Mouse (Mus musculus) thymus, adult 2 months (tissue): ENCODE results near the gene Tmem176a. TPM values are rescaled to one million over a fixed set of nuclear protein-coding genes. Genes with fewer than 3 reads are reported as not detected.

Source experiments
- DNase-seq: peaks from one replicate; pipeline ENCODE4 v3.0.0; 2021
- H3K27ac ChIP-seq: fragments of 200-500 bp; 2 replicates; pipeline ENCODE4 v1.5.1; 2012; ENCODE audit warnings: low read length, control low read depth; ENCODE audit not compliant: control insufficient read depth, insufficient read depth
- H3K27me3 ChIP-seq: fragments of 200-500 bp; 2 replicates; pipeline ENCODE4 v1.6.1; 2012; ENCODE audit warnings: mild to moderate bottlenecking, low read length, moderate library complexity, mixed read lengths; ENCODE audit not compliant: control insufficient read depth, insufficient read depth
- H3K36me3 ChIP-seq: fragments of 200-500 bp; 2 replicates; pipeline ENCODE4 v1.6.1; 2012; ENCODE audit warnings: mild to moderate bottlenecking, low read length, moderate library complexity; ENCODE audit not compliant: control insufficient read depth, insufficient read depth
- H3K4me1 ChIP-seq: fragments of 200-500 bp; replicated peaks from 2 replicates; pipeline ENCODE4 v1.6.1; 2012; ENCODE audit warnings: low read length; ENCODE audit not compliant: control insufficient read depth, insufficient read depth
- H3K4me3 ChIP-seq: fragments of 200-500 bp; 2 replicates; pipeline ENCODE4 v1.5.1; 2012; ENCODE audit warnings: mild to moderate bottlenecking, low read length, control low read depth, moderate library complexity; ENCODE audit not compliant: control insufficient read depth, insufficient read depth
- CTCF ChIP-seq: fragments of 200-500 bp; IDR thresholded peaks from 2 replicates; pipeline ENCODE4 v1.5.1; 2012; ENCODE audit warnings: mild to moderate bottlenecking, control low read depth, low read length, moderate library complexity, borderline replicate concordance; ENCODE audit not compliant: control insufficient read depth, poor library complexity, insufficient read depth; ENCODE audit errors: extremely low read depth
- POLR2A ChIP-seq: fragments of 200-500 bp; IDR thresholded peaks from 2 replicates; pipeline ENCODE4 v1.6.1; 2012; ENCODE audit warnings: mild to moderate bottlenecking, low read length, control low read depth, moderate library complexity; ENCODE audit not compliant: control insufficient read depth, poor library complexity, insufficient read depth; ENCODE audit errors: extremely low read depth
- WGBS: fragments of 180-500 bp; shearing (Covaris S2); methylation state at CpG from one replicate; pipeline ENCODE4 v1.1.7; 2018; 5-methylcytosine and 5-hydroxymethylcytosine counted together
- polyA plus RNA-seq: library from polyadenylated mRNA; depleted of rRNA; stranded (reverse); fragments of >200 nt; gene quantifications from 2 replicates; pipeline ENCODE4 v1.2.3, GENCODE M21; 2012; rRNA removed

Gene Tmem176a
- polyA plus RNA-seq, 1 experiment = 84.8 TPM

GRCm38 (mm10) chr6:48875515-48875914 is 34.8 kb downstream of the Tmem176a start:
- Histone ChIP-seq H3K27ac (no peak overlapping the region), H3K36me3 (no peaks in the 10 kb centered on the region), H3K4me1 (no peaks in the 10 kb centered on the region), H3K27me3 (no peaks in the 10 kb centered on the region), H3K4me3 (no peak overlapping the region)
- no peak for DNase-seq
- WGBS = 92% methylated on average over 6 of the region's 6 CpGs
- TF ChIP-seq CTCF (no peak), POLR2A (no peak)

GRCm38 (mm10) chr6:48876510-48877135 is 35.9 kb downstream of the Tmem176a start:
- H3K4me1 ChIP-seq = no peaks in the 10 kb centered on the region
- 97% methylated on average over 5 of the region's 5 CpGs for WGBS
- no peak for DNase-seq
- TF ChIP-seq POLR2A = no peak
- TF ChIP-seq CTCF = no peak
- no peak overlapping the region for H3K4me3 ChIP-seq
- no peaks in the 10 kb centered on the region for H3K36me3 ChIP-seq
- no peak overlapping the region for H3K27ac ChIP-seq
- no peaks in the 10 kb centered on the region for H3K27me3 ChIP-seq

- no peak overlapping the region for H3K4me3 ChIP-seq
- WGBS = 17% methylated on average over 4 of the region's 4 CpGs
- H3K4me1 ChIP-seq = no peaks in the 10 kb centered on the region
- no peaks in the 10 kb centered on the region for H3K27me3 ChIP-seq
- no peak overlapping the region for H3K27ac ChIP-seq
- no peaks in the 10 kb centered on the region for H3K36me3 ChIP-seq
- DNase-seq = no peak
- TF ChIP-seq POLR2A = no peak
- TF ChIP-seq CTCF = no peak
These were observed 53.5 kb downstream of the Tmem176a start for GRCm38 (mm10) chr6:48894203-48894602.

GRCm38 (mm10) chr6:48894938-48895818 is 54.5 kb downstream of the Tmem176a start:
- no peaks in the 10 kb centered on the region for H3K36me3 ChIP-seq
- no peak overlapping the region for H3K27ac ChIP-seq
- H3K4me3 ChIP-seq = no peak overlapping the region
- H3K4me1 ChIP-seq = no peaks in the 10 kb centered on the region
- TF ChIP-seq POLR2A (no peak), CTCF (no peak)
- 93% methylated on average over 8 of the region's 8 CpGs for WGBS
- no peak for DNase-seq
- no peaks in the 10 kb centered on the region for H3K27me3 ChIP-seq

- Histone ChIP-seq H3K27me3 (no peaks in the 10 kb centered on the region), H3K4me3 (no peak overlapping the region), H3K36me3 (no peaks in the 10 kb centered on the region), H3K4me1 (no peaks in the 10 kb centered on the region), H3K27ac (no peak overlapping the region)
- DNase-seq = no peak
- TF ChIP-seq CTCF (no peak), POLR2A (no peak)
- 95% methylated on average over 5 of the region's 5 CpGs for WGBS
These were observed 55.2 kb downstream of the Tmem176a start for GRCm38 (mm10) chr6:48895941-48896340.

Other genes with a start within 250 kb of the Tmem176a start
- 35.3 and 40.2 TPM in 2 replicates for gene Repin1, start 247.0 kb upstream of the Tmem176a start, polyA plus RNA-seq
- not detected in 2 replicates for gene Gm44965, start 247.0 kb upstream of the Tmem176a start, polyA plus RNA-seq
- gene Zfp775, start 238.9 kb upstream of the Tmem176a start, polyA plus RNA-seq = 8.2 and 10.2 TPM in 2 replicates
- 1.5 and 1.7 TPM in 2 replicates for gene AI854703, start 214.2 kb upstream of the Tmem176a start, polyA plus RNA-seq
- 26.6 and 29.8 TPM in 2 replicates for gene Gimap8, start 193.7 kb upstream of the Tmem176a start, polyA plus RNA-seq
- gene Gimap9, start 164.8 kb upstream of the Tmem176a start, polyA plus RNA-seq = 42.5 and 49.6 TPM in 2 replicates
- 43.0 and 64.0 TPM in 2 replicates for gene Gimap4, start 156.4 kb upstream of the Tmem176a start, polyA plus RNA-seq
- gene Gimap6, start 132.7 kb upstream of the Tmem176a start, polyA plus RNA-seq = 72.9 and 82.4 TPM in 2 replicates
- 0.36 and 0.88 TPM in 2 replicates for gene Gm28053, start 122.3 kb upstream of the Tmem176a start, polyA plus RNA-seq
- gene Gimap7, start 122.3 kb upstream of the Tmem176a start, polyA plus RNA-seq = 3.8 and 6.3 TPM in 2 replicates
- gene Gimap1, start 101.9 kb upstream of the Tmem176a start, polyA plus RNA-seq = 94.7 and 98.1 TPM in 2 replicates
- gene Gimap5, start 94.7 kb upstream of the Tmem176a start, polyA plus RNA-seq = 34.0 and 35.3 TPM in 2 replicates
- 48.2 and 61.3 TPM in 2 replicates for gene Gimap3, start 70.1 kb upstream of the Tmem176a start, polyA plus RNA-seq
- gene Tmem176b, start 577 bp downstream of the Tmem176a start, polyA plus RNA-seq = 206 and 265 TPM in 2 replicates
- gene Aoc1, start 32.0 kb downstream of the Tmem176a start, polyA plus RNA-seq = 10.5 and 11.7 TPM in 2 replicates
- gene 1600015I10Rik, start 89.0 kb downstream of the Tmem176a start, polyA plus RNA-seq = 0.13 TPM in 1 of 2 replicates, not detected in the other
- gene Doxl2, start 134.0 kb downstream of the Tmem176a start, polyA plus RNA-seq = 0.05 TPM in 1 of 2 replicates, not detected in the other
- gene Svs1, start 145.9 kb downstream of the Tmem176a start, polyA plus RNA-seq = 0.11 TPM in 1 of 2 replicates, not detected in the other
- gene Gpnmb, start 195.6 kb downstream of the Tmem176a start, polyA plus RNA-seq = 7.8 and 15.2 TPM in 2 replicates
- gene Malsu1, start 232.9 kb downstream of the Tmem176a start, polyA plus RNA-seq = 21.0 and 23.8 TPM in 2 replicates